Mouse (Mus musculus): ENCODE measurements at regions not wholly inside any gene's neighbourhood (a gene's known extent, or its start where the extent isn't known, plus 50 kb on each side); places are given as distances from the start of the nearest gene placed in this dataset.

- TF ChIP-seq CTCF (conservative IDR thresholded peaks at IDR 0.05 in 1 of 2, IDR thresholded peaks at IDR 0.05 in 1 of 2; ENCODE audit: low read depth in 2 of 2, low read length in 2 of 2) (no peak), ELF1 (IDR thresholded peaks at IDR 0.05; ENCODE audit: low read depth, low read length) (no peak), POLR2A (IDR thresholded peaks at IDR 0.05; ENCODE audit: low read depth, low read length) (no peak)
These were observed 222.5 kb upstream of the Clnk start for GRCm38 (mm10) chr5:39099113-39099512.
